Mouse (Mus musculus): ENCODE results near the gene Hoxd4. TPM values are rescaled to one million over a fixed set of nuclear protein-coding genes. Genes with fewer than 3 reads are reported as not detected.
A peak's percentile ranks its signal among the peaks of the same experiment; 100 is the strongest.

Hoxd4 gene
- polyA plus RNA-seq, 1 experiment from 2014 or later: 0.82 TPM

GRCm38 (mm10) chr2:74688795-74689573 lies 22.7 kb upstream of the Hoxd4 start:
- Histone ChIP-seq H3K9me3 (ENCODE audit: control insufficient read depth, low read length) (no peaks in the 10 kb centered on the region), H3K4me1 (ENCODE audit: control insufficient read depth, insufficient read depth, low read length) (no peaks in the 10 kb centered on the region), H3K27me3 (replicated peaks; ENCODE audit: control insufficient read depth, insufficient read depth, low read length) (peaks cover 97% of the 10 kb centered on the region), H3K27ac (replicated peaks; ENCODE audit: low read depth, low read length) (no peak overlapping the region), H3K4me3 (ENCODE audit: low read depth, low read length) (no peak overlapping the region), H3K36me3 (ENCODE audit: control insufficient read depth, insufficient read depth, low read length) (no peaks in the 10 kb centered on the region), H3K4me2 (ENCODE audit: low read depth, low read length) (no peak overlapping the region), H3K9ac (ENCODE audit: low read depth, low read length) (no peak overlapping the region)
- ATAC-seq (ENCODE audit: low read depth) (no peak), DNase-seq (ENCODE audit: low spot score) (no peak)
- WGBS: 4% methylated on average over 12 of the region's 12 CpGs

GRCm38 (mm10) chr2:74689574-74690337 lies 22.0 kb upstream of the Hoxd4 start:
- WGBS: 2% methylated on average over 24 of the region's 24 CpGs
- Histone ChIP-seq H3K36me3 (ENCODE audit: control insufficient read depth, insufficient read depth, low read length) (no peaks in the 10 kb centered on the region), H3K4me2 (ENCODE audit: low read depth, low read length) (no peak overlapping the region), H3K27ac (replicated peaks; ENCODE audit: low read depth, low read length) (no peak overlapping the region), H3K9ac (ENCODE audit: low read depth, low read length) (no peak overlapping the region), H3K4me3 (ENCODE audit: low read depth, low read length) (no peak overlapping the region), H3K4me1 (ENCODE audit: control insufficient read depth, insufficient read depth, low read length) (no peaks in the 10 kb centered on the region), H3K9me3 (ENCODE audit: control insufficient read depth, low read length) (no peaks in the 10 kb centered on the region), H3K27me3 (replicated peaks; ENCODE audit: control insufficient read depth, insufficient read depth, low read length) (peaks cover 97% of the 10 kb centered on the region)
- DNase-seq (ENCODE audit: low spot score) (no peak), ATAC-seq (ENCODE audit: low read depth) (no peak)

- Histone ChIP-seq H3K27ac (replicated peaks; ENCODE audit: low read depth, low read length) (no peak overlapping the region), H3K4me3 (ENCODE audit: low read depth, low read length) (no peak overlapping the region), H3K9me3 (ENCODE audit: control insufficient read depth, low read length) (no peaks in the 10 kb centered on the region), H3K4me1 (ENCODE audit: control insufficient read depth, insufficient read depth, low read length) (no peaks in the 10 kb centered on the region), H3K27me3 (replicated peaks; ENCODE audit: control insufficient read depth, insufficient read depth, low read length) (peaks cover 97% of the 10 kb centered on the region), H3K4me2 (ENCODE audit: low read depth, low read length) (no peak overlapping the region), H3K9ac (ENCODE audit: low read depth, low read length) (no peak overlapping the region), H3K36me3 (ENCODE audit: control insufficient read depth, insufficient read depth, low read length) (no peaks in the 10 kb centered on the region)
- DNase-seq (ENCODE audit: low spot score) (no peak), ATAC-seq (ENCODE audit: low read depth) (no peak)
- 8% methylated on average over 8 of the region's 8 CpGs for WGBS
Measured at GRCm38 (mm10) chr2:74690338-74690716, 21.4 kb upstream of the Hoxd4 start.

GRCm38 (mm10) chr2:74691022-74691951 lies 20.4 kb upstream of the Hoxd4 start, which contains the start of gene Hoxd10:
Hoxd10 (plus strand) TSS chr2:74691924.
- peak within 1 kb of the TSS; percentile 22 for H3K4me3 ChIP-seq (ENCODE audit: low read depth, low read length)
- H3K9me3 ChIP-seq (ENCODE audit: control insufficient read depth, low read length): no peaks in the 10 kb centered on the region
- DNase-seq (ENCODE audit: low spot score) (peak; percentile 75), ATAC-seq (ENCODE audit: low read depth) (peak; percentile 66; the same call in 1 of the 2 replicates)
- peak within 1 kb of the TSS; percentile 36; the same call in 1 of the 2 replicates for H3K4me2 ChIP-seq (ENCODE audit: low read depth, low read length)
- no peaks in the 10 kb centered on the region for H3K36me3 ChIP-seq (ENCODE audit: control insufficient read depth, insufficient read depth, low read length)
- H3K9ac ChIP-seq (ENCODE audit: low read depth, low read length): no peak within 1 kb of the TSS
- peaks cover 98% of the 10 kb centered on the region for H3K27me3 ChIP-seq (replicated peaks; ENCODE audit: control insufficient read depth, insufficient read depth, low read length)
- no peaks in the 10 kb centered on the region for H3K4me1 ChIP-seq (ENCODE audit: control insufficient read depth, insufficient read depth, low read length)
- 1% methylated on average over 49 of the region's 56 CpGs for WGBS
- no peak within 1 kb of the TSS for H3K27ac ChIP-seq (replicated peaks; ENCODE audit: low read depth, low read length)

- no peak for DNase-seq (ENCODE audit: low spot score)
- no peak for ATAC-seq (ENCODE audit: low read depth)
- peak overlapping the region; percentile 22 for H3K4me3 ChIP-seq (ENCODE audit: low read depth, low read length)
- no peaks in the 10 kb centered on the region for H3K36me3 ChIP-seq (ENCODE audit: control insufficient read depth, insufficient read depth, low read length)
- H3K27ac ChIP-seq (replicated peaks; ENCODE audit: low read depth, low read length): no peak overlapping the region
- H3K9ac ChIP-seq (ENCODE audit: low read depth, low read length): no peak overlapping the region
- H3K9me3 ChIP-seq (ENCODE audit: control insufficient read depth, low read length): no peaks in the 10 kb centered on the region
- H3K27me3 ChIP-seq (replicated peaks; ENCODE audit: control insufficient read depth, insufficient read depth, low read length): peaks cover 98% of the 10 kb centered on the region
- no peak overlapping the region for H3K4me2 ChIP-seq (ENCODE audit: low read depth, low read length)
- WGBS: 6% methylated on average over 34 of the region's 35 CpGs
- H3K4me1 ChIP-seq (ENCODE audit: control insufficient read depth, insufficient read depth, low read length): no peaks in the 10 kb centered on the region
Measured at GRCm38 (mm10) chr2:74691995-74692807, 19.5 kb upstream of the Hoxd4 start.

- Histone ChIP-seq H3K9ac (ENCODE audit: low read depth, low read length) (no peak overlapping the region), H3K9me3 (ENCODE audit: control insufficient read depth, low read length) (no peaks in the 10 kb centered on the region), H3K4me1 (ENCODE audit: control insufficient read depth, insufficient read depth, low read length) (peaks cover under 1% of the 10 kb centered on the region), H3K27me3 (replicated peaks; ENCODE audit: control insufficient read depth, insufficient read depth, low read length) (peaks cover 98% of the 10 kb centered on the region), H3K4me2 (ENCODE audit: low read depth, low read length) (no peak overlapping the region), H3K4me3 (ENCODE audit: low read depth, low read length) (no peak overlapping the region; the same call in 1 of the 2 replicates), H3K27ac (replicated peaks; ENCODE audit: low read depth, low read length) (no peak overlapping the region), H3K36me3 (ENCODE audit: control insufficient read depth, insufficient read depth, low read length) (no peaks in the 10 kb centered on the region)
- WGBS: 3% methylated on average over 17 of the region's 20 CpGs
- ATAC-seq (ENCODE audit: low read depth): no peak
- DNase-seq (ENCODE audit: low spot score): no peak
Measured at GRCm38 (mm10) chr2:74692808-74693431, 18.8 kb upstream of the Hoxd4 start.

GRCm38 (mm10) chr2:74693432-74693827 lies 18.3 kb upstream of the Hoxd4 start:
- no peak for DNase-seq (ENCODE audit: low spot score)
- Histone ChIP-seq H3K27ac (replicated peaks; ENCODE audit: low read depth, low read length) (no peak overlapping the region), H3K9ac (ENCODE audit: low read depth, low read length) (no peak overlapping the region), H3K4me3 (ENCODE audit: low read depth, low read length) (no peak overlapping the region), H3K27me3 (replicated peaks; ENCODE audit: control insufficient read depth, insufficient read depth, low read length) (peaks cover 98% of the 10 kb centered on the region), H3K4me1 (ENCODE audit: control insufficient read depth, insufficient read depth, low read length) (peaks cover 5% of the 10 kb centered on the region), H3K4me2 (ENCODE audit: low read depth, low read length) (no peak overlapping the region), H3K36me3 (ENCODE audit: control insufficient read depth, insufficient read depth, low read length) (no peaks in the 10 kb centered on the region), H3K9me3 (ENCODE audit: control insufficient read depth, low read length) (no peaks in the 10 kb centered on the region)
- no peak for ATAC-seq (ENCODE audit: low read depth)
- 13% methylated on average over 4 of the region's 4 CpGs for WGBS

All from embryonic facial prominence, embryonic 14.5 days (tissue).